Mouse (Mus musculus) C2C12 (cell line): Measurements from ENCODE around the gene Rabggta. TPM values are rescaled to one million over a fixed set of nuclear protein-coding genes. Genes with fewer than 3 reads are reported as not detected.

Source experiments
- H3K27me3 ChIP-seq: one replicate; pipeline ENCODE4 v1.6.1; 2011; ENCODE audit not compliant: control insufficient read depth, insufficient read depth, insufficient read length
- H3K36me3 ChIP-seq: one replicate; pipeline ENCODE4 v1.6.1; 2011; ENCODE audit not compliant: control insufficient read depth, insufficient read depth
- H3K4me3 ChIP-seq: one replicate; pipeline ENCODE4 v1.5.1; 2011; ENCODE audit warnings: mild to moderate bottlenecking, control low read depth; ENCODE audit not compliant: poor library complexity, insufficient read depth, severe bottlenecking
- H3K79me2 ChIP-seq: one replicate; pipeline ENCODE4 v1.6.1; 2011; ENCODE audit not compliant: control insufficient read depth, insufficient read depth
- H3K79me3 ChIP-seq: one replicate; pipeline ENCODE4 v1.6.1; 2011; ENCODE audit warnings: low read depth, control low read depth
- H3ac ChIP-seq: one replicate; pipeline ENCODE3; 2011; ENCODE audit warnings: low read depth; ENCODE audit not compliant: control insufficient read depth, insufficient read length
- CEBPB ChIP-seq: IDR thresholded peaks from one replicate; pipeline ENCODE4 v1.6.1; 2011; ENCODE audit warnings: low read depth, mild to moderate bottlenecking, control low read depth, moderate library complexity
- CTCF ChIP-seq: IDR thresholded peaks from one replicate; pipeline ENCODE4 v1.5.1; 2011; ENCODE audit not compliant: control insufficient read depth, insufficient read depth, insufficient read length
- FOSL1 ChIP-seq: IDR thresholded peaks from one replicate; pipeline ENCODE4 v1.8.0; 2011; ENCODE audit warnings: mild to moderate bottlenecking, low read length; ENCODE audit not compliant: poor library complexity, insufficient read depth, severe bottlenecking
- MAX ChIP-seq: IDR thresholded peaks from one replicate; pipeline ENCODE4 v1.6.1; 2011; ENCODE audit warnings: mild to moderate bottlenecking, control low read depth
- MYOD1 ChIP-seq: IDR thresholded peaks from one replicate; pipeline ENCODE4 v1.6.1; 2011; ENCODE audit warnings: low read depth; ENCODE audit not compliant: control insufficient read depth, insufficient read length
- MYOG ChIP-seq: IDR thresholded peaks from one replicate; pipeline ENCODE4 v1.6.1; 2011; ENCODE audit not compliant: control insufficient read depth, insufficient read length; ENCODE audit errors: extremely low read depth
- USF1 ChIP-seq: IDR thresholded peaks from one replicate; pipeline ENCODE4 v1.6.1; 2011; ENCODE audit warnings: low read depth, mild to moderate bottlenecking, control low read depth, moderate library complexity
- polyA plus RNA-seq: library from polyadenylated mRNA; unstranded; fragments of >200 nt; fragmentation: generic; extraction: Trizol; gene quantifications from one replicate; pipeline ENCODE4 v1.2.1, GENCODE M21; 2012; ENCODE audit warnings: missing spikeins

Gene Rabggta
- polyA plus RNA-seq, 1 experiment, result 11.9 TPM

DNA sequence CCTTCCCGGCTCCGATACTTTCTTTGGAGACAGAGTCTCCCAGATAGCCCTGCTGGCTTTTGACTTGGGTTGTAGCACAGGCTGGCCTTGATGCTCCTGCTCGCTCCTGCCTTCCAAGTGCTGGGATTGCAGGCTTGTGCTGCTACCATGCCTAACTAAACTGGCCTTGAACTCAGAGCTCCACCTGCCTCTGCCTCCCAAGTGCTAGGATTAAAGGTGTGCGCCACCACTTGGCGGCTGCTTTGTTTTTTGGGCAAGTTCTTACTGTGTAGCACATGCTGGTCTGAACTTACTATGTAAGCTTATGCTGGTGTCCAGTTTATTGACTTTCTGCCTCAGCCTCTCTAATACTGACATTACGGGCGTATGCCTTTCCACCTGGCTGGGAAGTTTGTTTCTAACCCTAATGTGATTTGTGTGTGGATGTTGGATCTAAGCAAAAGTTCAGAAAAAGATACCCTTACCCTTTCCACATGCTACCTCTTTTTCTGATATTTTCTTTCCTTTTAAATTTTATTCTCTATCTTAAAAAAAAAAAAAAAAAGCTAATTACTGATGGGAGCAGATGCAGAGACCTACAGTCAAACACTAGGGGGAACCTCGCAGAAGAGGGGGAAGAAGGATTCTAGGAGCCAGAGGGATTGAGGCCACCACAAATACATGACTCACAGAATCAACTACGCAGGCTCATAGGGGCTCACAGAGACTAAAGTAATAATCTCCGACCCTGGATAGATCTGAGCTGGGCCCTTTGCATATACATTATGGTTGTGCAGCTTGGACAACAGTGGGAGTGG lies 25.2 kb upstream of the Rabggta start:
- Histone ChIP-seq H3ac (no peak overlapping the region), H3K4me3 (peak overlapping the region; percentile 79), H3K79me3 (peaks cover 19% of the 10 kb centered on the region), H3K36me3 (peaks cover 51% of the 10 kb centered on the region), H3K79me2 (peaks cover 36% of the 10 kb centered on the region), H3K27me3 (no peaks in the 10 kb centered on the region)
- TF ChIP-seq USF1 (no peak), CEBPB (no peak), MYOD1 (no peak), CTCF (no peak), MYOG (no peak), FOSL1 (no peak)

DNA sequence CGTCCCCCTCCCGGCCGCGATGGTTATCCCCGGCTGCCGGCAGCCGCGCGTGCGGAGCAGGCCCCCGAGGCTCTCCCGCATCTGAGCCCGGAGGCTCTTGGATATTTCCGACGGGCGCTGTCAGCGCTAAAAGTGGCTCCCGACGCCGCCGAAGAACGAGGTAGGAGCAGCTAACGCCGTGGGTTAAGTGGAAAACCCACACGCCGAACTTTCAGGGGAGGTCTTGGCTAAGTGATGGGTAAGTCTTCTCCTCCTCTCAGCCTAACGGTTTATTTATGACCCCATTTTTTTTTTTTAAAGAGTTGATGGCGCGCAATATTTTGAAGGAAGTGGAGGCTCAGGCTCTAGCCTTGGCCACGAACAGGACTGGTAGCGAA lies 23.8 kb upstream of the Rabggta start:
- Histone ChIP-seq H3K36me3 (peaks cover 43% of the 10 kb centered on the region), H3K27me3 (no peaks in the 10 kb centered on the region), H3ac (peak overlapping the region; percentile 75), H3K79me2 (peaks cover 36% of the 10 kb centered on the region), H3K79me3 (peaks cover 19% of the 10 kb centered on the region), H3K4me3 (peak overlapping the region; percentile 79)
- TF ChIP-seq FOSL1 (no peak), CEBPB (no peak), MAX (no peak), MYOD1 (no peak), USF1 (no peak), CTCF (no peak), MYOG (no peak)

DNA sequence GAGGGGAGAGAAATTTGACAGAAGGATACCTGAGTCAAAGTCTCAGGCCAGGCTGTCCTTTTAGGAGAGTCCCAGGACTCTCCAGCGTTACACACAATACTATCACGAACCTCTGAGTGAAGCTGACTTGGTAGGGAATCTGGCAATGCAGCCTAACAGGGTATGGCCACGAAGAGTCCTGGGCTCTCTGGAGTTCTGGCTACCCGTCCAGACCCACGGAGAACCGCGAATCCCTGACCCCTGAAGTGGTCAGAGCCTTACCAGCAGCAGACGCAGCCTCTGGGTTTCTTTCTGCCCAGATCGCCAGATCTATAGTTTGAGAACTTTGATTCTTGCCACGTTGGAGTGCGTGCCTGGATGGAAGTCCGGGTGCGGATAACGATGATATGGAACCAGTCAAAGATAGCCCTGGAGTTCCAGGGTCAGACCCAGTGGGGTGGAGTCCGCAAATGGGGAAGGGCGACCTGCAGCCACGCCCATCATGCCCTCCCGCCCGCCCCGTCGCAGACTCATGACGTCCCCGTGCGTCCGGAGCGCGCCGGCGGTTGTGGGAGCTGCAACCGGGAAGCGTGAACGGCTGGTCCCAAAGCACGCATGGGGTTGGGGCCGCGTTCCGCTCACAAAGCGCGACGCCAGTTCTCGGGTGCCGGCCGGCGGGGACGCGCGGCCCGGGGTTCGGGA lies 23.3 kb upstream of the Rabggta start, which contains the start of the genes Dhrs1 and Nop9:
Gene Dhrs1 (minus strand): TSS at position 511 of the 681 bp plus-strand sequence.
Gene Nop9 (plus strand): TSS at position 514 of the 681 bp plus-strand sequence.
- Histone ChIP-seq H3ac (peak within 1 kb of the TSS; percentile 75), H3K36me3 (peaks cover 38% of the 10 kb centered on the region), H3K27me3 (no peaks in the 10 kb centered on the region), H3K79me3 (peaks cover 19% of the 10 kb centered on the region), H3K4me3 (peak within 1 kb of the TSS; percentile 79), H3K79me2 (peaks cover 36% of the 10 kb centered on the region)
- peak; percentile 68 for TF ChIP-seq MAX
- TF ChIP-seq USF1, result no peak

DNA sequence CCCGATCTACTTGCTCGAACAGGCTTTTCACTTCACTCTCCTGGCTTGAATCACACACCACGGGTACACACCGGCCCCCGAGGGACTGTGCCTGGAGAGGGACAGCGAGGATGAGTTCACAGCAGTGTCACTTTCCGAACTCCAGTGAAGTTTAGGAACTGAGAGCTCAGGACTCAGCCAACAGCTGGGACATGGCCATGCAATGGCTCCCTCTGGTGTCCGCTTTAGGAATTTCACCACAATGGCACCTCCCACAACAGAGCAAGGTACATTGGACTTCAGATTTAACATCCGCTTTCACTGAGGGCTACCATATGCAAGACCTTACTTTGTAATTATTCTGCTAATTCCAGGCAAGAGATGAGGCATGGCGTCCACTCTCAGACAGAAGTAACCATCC lies 21.6 kb upstream of the Rabggta start:
- H3K79me3 ChIP-seq, result peaks cover 19% of the 10 kb centered on the region
- TF ChIP-seq MYOD1 (no peak), MAX (no peak), CTCF (peak; percentile 71), CEBPB (no peak), FOSL1 (no peak)
- no peaks in the 10 kb centered on the region for H3K27me3 ChIP-seq
- H3K36me3 ChIP-seq, result peaks cover 28% of the 10 kb centered on the region
- peaks cover 36% of the 10 kb centered on the region for H3K79me2 ChIP-seq
- H3K4me3 ChIP-seq, result no peak overlapping the region
- no peak overlapping the region for H3ac ChIP-seq

DNA sequence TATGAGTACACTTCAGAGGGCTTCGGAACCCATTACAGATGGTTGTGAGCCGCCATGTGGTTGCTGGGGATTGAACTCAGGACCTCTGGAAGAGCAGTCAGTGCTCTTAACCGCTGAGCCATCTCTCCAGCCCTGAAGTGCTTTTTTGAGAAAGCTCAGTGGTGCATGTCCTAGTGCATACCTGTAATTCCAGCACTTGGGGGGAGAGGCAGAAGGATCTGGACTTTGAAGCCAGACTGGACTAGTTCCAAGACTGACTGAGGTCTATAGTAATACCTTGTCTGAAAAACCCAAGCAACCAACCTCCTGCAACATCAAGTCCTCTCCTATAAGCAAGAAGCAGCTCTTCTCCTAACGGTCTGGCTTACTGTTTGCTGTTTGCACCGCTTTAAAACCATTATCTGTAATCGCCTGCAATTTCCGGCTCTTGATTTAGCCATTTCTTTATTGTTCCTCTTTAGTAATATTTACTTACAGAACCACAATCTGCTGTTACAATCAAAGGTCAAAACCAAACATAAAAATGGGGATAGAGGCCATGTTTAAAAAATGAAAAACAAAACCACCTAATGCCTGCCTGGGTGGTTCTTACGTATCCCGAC lies 15.1 kb upstream of the Rabggta start:
- Histone ChIP-seq H3K27me3 (no peaks in the 10 kb centered on the region), H3K79me3 (no peaks in the 10 kb centered on the region), H3ac (no peak overlapping the region), H3K36me3 (peaks cover 12% of the 10 kb centered on the region), H3K4me3 (no peak overlapping the region), H3K79me2 (no peaks in the 10 kb centered on the region)
- TF ChIP-seq FOSL1 (no peak), CEBPB (no peak), MYOG (no peak), USF1 (no peak)

DNA sequence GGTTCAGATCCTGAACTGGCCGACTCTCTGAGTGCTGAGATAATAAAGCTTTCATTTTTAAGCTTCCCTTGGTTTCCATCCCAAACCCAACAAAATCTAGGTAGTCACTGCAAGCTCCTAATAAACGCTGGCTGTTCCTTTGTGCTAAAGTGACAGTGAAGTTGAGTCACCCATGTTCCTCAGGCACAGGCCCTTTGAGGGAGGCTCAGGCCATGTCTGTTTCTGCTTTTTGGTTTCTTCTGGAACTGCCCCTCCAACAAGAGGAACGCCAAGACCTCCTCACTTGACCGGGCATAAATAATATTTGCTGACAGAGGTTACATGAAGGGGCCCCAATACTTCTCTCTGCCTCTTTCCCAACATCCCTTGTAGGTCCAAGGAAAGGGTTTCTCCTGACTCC lies 13.7 kb upstream of the Rabggta start:
- Histone ChIP-seq H3K4me3 (no peak overlapping the region), H3K36me3 (peaks cover 6% of the 10 kb centered on the region), H3K27me3 (no peaks in the 10 kb centered on the region), H3K79me3 (no peaks in the 10 kb centered on the region), H3K79me2 (no peaks in the 10 kb centered on the region), H3ac (no peak overlapping the region)
- TF ChIP-seq MYOG (no peak), CTCF (no peak), CEBPB (no peak), USF1 (no peak), FOSL1 (no peak), MYOD1 (no peak), MAX (no peak)
